Mouse (Mus musculus): Measurements from ENCODE around the gene Sirt2. TPM values are rescaled to one million over a fixed set of nuclear protein-coding genes. Genes with fewer than 3 reads are reported as not detected.

The Sirt2 gene
- total and polyA plus RNA-seq, 3 experiments: 35.7 to 72.4 TPM; not detected in 1

GRCm38 (mm10) chr7:28807641-28808220, 41.2 kb downstream of the Sirt2 start:
- H3K27me3 ChIP-seq (ENCODE audit: control insufficient read depth in 1 of 2, insufficient read depth in 2 of 2, low read length in 2 of 2): no peaks in the 10 kb centered on the region
- no peaks in the 10 kb centered on the region for H3K9me3 ChIP-seq (replicated peaks; ENCODE audit: insufficient read depth, low read length)
- H3K79me2 ChIP-seq (ENCODE audit: control insufficient read depth, insufficient read depth, low read length, poor library complexity): peaks cover 23% of the 10 kb centered on the region
- H3K36me3 ChIP-seq (ENCODE audit: control insufficient read depth in 1 of 2, insufficient read depth in 2 of 2, low read length in 2 of 2): peaks cover 5 to 23% of the 10 kb centered on the region in 2 experiments; a peak in 3 of 4 replicates
- peak overlapping the region; percentile 99 for H3K27ac ChIP-seq (ENCODE audit: control insufficient read depth, low read depth, low read length)
- peaks cover 14 to 23% of the 10 kb centered on the region in 2 experiments for H3K4me1 ChIP-seq (ENCODE audit: control insufficient read depth in 1 of 2, insufficient read depth in 2 of 2, low read length in 2 of 2)
- TF ChIP-seq MAX (IDR thresholded peaks at IDR 0.05; ENCODE audit: low read length) (no peak), GABPA (IDR thresholded peaks at IDR 0.05; ENCODE audit: low read depth, low read length) (no peak), MAFK (IDR thresholded peaks at IDR 0.05; ENCODE audit: borderline replicate concordance, low read depth, low read length) (no peak), SIN3A (IDR thresholded peaks at IDR 0.05; ENCODE audit: low read length) (no peak), GATA1 (IDR thresholded peaks at IDR 0.05; ENCODE audit: low read depth, low read length) (no peak), MEF2A (IDR thresholded peaks at IDR 0.05; ENCODE audit: extremely low read depth, insufficient replicate concordance, low read depth, low read length, poor library complexity, severe bottlenecking) (no peak), KAT2A (conservative IDR thresholded peaks at IDR 0.05; ENCODE audit: low read depth, low read length) (no peak), CHD2 (IDR thresholded peaks at IDR 0.05; ENCODE audit: low read length) (no peak), NELFE (IDR thresholded peaks at IDR 0.05; ENCODE audit: low read depth, low read length) (no peak), EP300 (IDR thresholded peaks at IDR 0.05; ENCODE audit: low read depth in 1 of 2, low read length in 2 of 2) (no peak), NRF1 (IDR thresholded peaks at IDR 0.05; ENCODE audit: insufficient read depth, low read depth, low read length, poor library complexity, severe bottlenecking) (no peak), POLR2AphosphoS5 (IDR thresholded peaks at IDR 0.05; ENCODE audit: borderline replicate concordance, low read depth, low read length) (no peak), MYB (IDR thresholded peaks at IDR 0.05; ENCODE audit: low read depth, low read length) (no peak)
- DNase-seq (ENCODE audit: low read depth, low spot score): peak; percentile 51
- H3K4me3 ChIP-seq (ENCODE audit: control insufficient read depth in 1 of 2, insufficient read depth in 1 of 2, low read depth in 2 of 2, low read length in 2 of 2): peak overlapping the region; percentile 67 to 69
- peak overlapping the region; percentile 85 for H3K9ac ChIP-seq (ENCODE audit: control insufficient read depth, low read depth, low read length, poor library complexity, severe bottlenecking)

- no peaks in the 10 kb centered on the region for H3K9me3 ChIP-seq (replicated peaks; ENCODE audit: insufficient read depth, low read length)
- peak; percentile 86 for DNase-seq (ENCODE audit: low read depth, low spot score)
- H3K4me1 ChIP-seq (ENCODE audit: control insufficient read depth in 1 of 2, insufficient read depth in 2 of 2, low read length in 2 of 2): peaks cover 10 to 25% of the 10 kb centered on the region in 2 experiments
- H3K79me2 ChIP-seq (ENCODE audit: control insufficient read depth, insufficient read depth, low read length, poor library complexity): peaks cover 29% of the 10 kb centered on the region
- H3K27me3 ChIP-seq (ENCODE audit: control insufficient read depth in 1 of 2, insufficient read depth in 2 of 2, low read length in 2 of 2): no peaks in the 10 kb centered on the region
- peak within 1 kb of the TSS; percentile 85 for H3K9ac ChIP-seq (ENCODE audit: control insufficient read depth, low read depth, low read length, poor library complexity, severe bottlenecking)
- peak within 1 kb of the TSS; percentile 67 to 69 for H3K4me3 ChIP-seq (ENCODE audit: control insufficient read depth in 1 of 2, insufficient read depth in 1 of 2, low read depth in 2 of 2, low read length in 2 of 2)
- H3K36me3 ChIP-seq (ENCODE audit: control insufficient read depth in 1 of 2, insufficient read depth in 2 of 2, low read length in 2 of 2): peaks cover 6 to 25% of the 10 kb centered on the region in 2 experiments; a peak in 3 of 4 replicates
- peak within 1 kb of the TSS; percentile 99 for H3K27ac ChIP-seq (ENCODE audit: control insufficient read depth, low read depth, low read length)
- TF ChIP-seq MAZ (IDR thresholded peaks at IDR 0.05; ENCODE audit: low read depth, low read length): peak; percentile 1; the same call in 1 of the 2 replicates
- TF ChIP-seq TAL1 (IDR thresholded peaks at IDR 0.05; ENCODE audit: low read length): peak; percentile 25; the same call in 1 of the 2 replicates
- no peak for TF ChIP-seq NELFE (IDR thresholded peaks at IDR 0.05; ENCODE audit: low read depth, low read length)
- no peak for TF ChIP-seq ZMIZ1 (IDR thresholded peaks at IDR 0.05; ENCODE audit: low read depth, low read length)
- TF ChIP-seq HCFC1 (IDR thresholded peaks at IDR 0.05; ENCODE audit: low read depth, low read length): no peak; the same call in 1 of the 2 replicates
- TF ChIP-seq ZC3H11A (IDR thresholded peaks at IDR 0.05; ENCODE audit: low read depth, low read length): no peak
- TF ChIP-seq CHD2 (IDR thresholded peaks at IDR 0.05; ENCODE audit: low read length): no peak
- TF ChIP-seq RAD21 (IDR thresholded peaks at IDR 0.05; ENCODE audit: low read depth, low read length): no peak
- peak; percentile 63 for TF ChIP-seq TBP (IDR thresholded peaks at IDR 0.05; ENCODE audit: low read depth, low read length)
- peak in 1 of 2 experiments; percentile 34; a peak in 1 of 4 replicates for TF ChIP-seq POLR2A (IDR thresholded peaks at IDR 0.05; ENCODE audit: control insufficient read depth in 1 of 2, insufficient read depth in 1 of 2, low read depth in 1 of 2, low read length in 2 of 2, poor library complexity in 1 of 2)
- no peak for TF ChIP-seq ELF1 (IDR thresholded peaks at IDR 0.05; ENCODE audit: low read depth, low read length)
- 0 out of 2 replicates have a peak, but pooled peaks have one; percentile 25 for TF ChIP-seq NRF1 (IDR thresholded peaks at IDR 0.05; ENCODE audit: insufficient read depth, low read depth, low read length, poor library complexity, severe bottlenecking)
- TF ChIP-seq MXI1 (IDR thresholded peaks at IDR 0.05; ENCODE audit: low read depth, low read length): no peak
- 0 out of 2 replicates have a peak, but pooled peaks have one; percentile 51 for TF ChIP-seq MYC (IDR thresholded peaks at IDR 0.05; ENCODE audit: low read depth, low read length)
- no peak for TF ChIP-seq UBTF (IDR thresholded peaks at IDR 0.05; ENCODE audit: borderline replicate concordance, insufficient read depth, low read depth, low read length)
- TF ChIP-seq MEF2A (IDR thresholded peaks at IDR 0.05; ENCODE audit: extremely low read depth, insufficient replicate concordance, low read depth, low read length, poor library complexity, severe bottlenecking): no peak
- 0 out of 2 replicates have a peak, but pooled peaks have one; percentile 45 for TF ChIP-seq POLR2AphosphoS5 (IDR thresholded peaks at IDR 0.05; ENCODE audit: borderline replicate concordance, low read depth, low read length)
- TF ChIP-seq ETS1 (IDR thresholded peaks at IDR 0.05; ENCODE audit: low read depth, low read length): peak; percentile 88
- TF ChIP-seq EP300 (IDR thresholded peaks at IDR 0.05; ENCODE audit: low read depth in 1 of 2, low read length in 2 of 2): peak in 1 of 2 experiments; percentile 49; a peak in 2 of 4 replicates
- TF ChIP-seq SIN3A (IDR thresholded peaks at IDR 0.05; ENCODE audit: low read length): peak; percentile 82
- TF ChIP-seq MAX (IDR thresholded peaks at IDR 0.05; ENCODE audit: low read length): peak; percentile 66; the same call in 1 of the 2 replicates
Observed at GRCm38 (mm10) chr7:28808221-28808941, 41.8 kb downstream of the Sirt2 start, which contains the start of gene Hnrnpl. Gene Hnrnpl (plus strand): TSS chr7:28808541.

All from MEL (cell line).